Mouse (Mus musculus): ENCODE measurements around the gene Copz2.

GRCm38 (mm10) chr11:96875745-96876144 lies 26.1 kb downstream of the Copz2 start:
- TF ChIP-seq CTCF (IDR thresholded peaks at IDR 0.05; ENCODE audit: insufficient read depth, low read depth, low read length), result no peak
- no peak for TF ChIP-seq POLR2A (IDR thresholded peaks at IDR 0.05; ENCODE audit: insufficient read depth, low read depth, low read length)

Data from olfactory bulb, adult 2 months (tissue).